In the genomic region with DNA sequence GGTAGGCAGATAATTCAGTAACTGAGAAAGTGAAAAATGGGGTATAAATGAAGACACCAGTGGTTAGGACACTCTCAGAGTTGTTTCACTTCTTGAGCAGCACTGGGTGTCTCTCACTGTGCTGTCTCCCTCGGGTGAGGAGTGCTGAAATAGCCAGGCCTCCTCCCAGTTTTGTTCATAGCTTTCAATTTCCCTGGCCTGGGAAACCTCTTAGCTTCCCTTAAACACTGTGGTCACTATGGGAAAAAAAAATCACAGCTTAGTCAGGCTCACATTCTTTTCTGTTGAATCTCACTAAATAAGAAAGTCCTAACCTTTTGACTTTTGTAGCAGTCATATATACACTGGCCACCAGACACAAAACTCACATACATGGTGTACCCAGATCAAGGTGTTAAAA, we compare ENCODE assay signal across 24 mouse cellular contexts. TPM values are rescaled to one million over a fixed set of nuclear protein-coding genes. Genes with fewer than 3 reads are reported as not detected.
A peak's percentile ranks its signal among the peaks of the same experiment; 100 is the strongest.
DNase-seq lines count a peak whose midpoint lies in the region; ATAC-seq lines count a peak whose summit lies in the region.
"Had no signal": no experiment of that assay in that cellular context is flagged by ENCODE, and none has a peak within 500 bp of the region (broad histone marks: within the 10 kb centered on the region; RNA-seq: fewer than 3 reads in every experiment).

Gene Ifi205, minus strand, starts transcription at position 113 of the 400 bp plus-strand sequence.

- no peak within 1 kb of the TSS for H3K4me3 ChIP-seq in midbrain, embryonic 11.5 days (ENCODE audit: low read depth, low read length)
- H3K4me3 ChIP-seq in midbrain, embryonic 13.5 days (replicated peaks) = no peak within 1 kb of the TSS
- H3K4me3 ChIP-seq: embryonic facial prominence, embryonic 12.5 days; forebrain, embryonic 15.5 days; hindbrain, embryonic 12.5 days; liver, embryonic 13.5 days; neural tube, embryonic 15.5 days had no signal

- H3K36me3 ChIP-seq in midbrain, embryonic 11.5 days (ENCODE audit: control insufficient read depth, insufficient read depth, low read length) = no peaks in the 10 kb centered on the region
- no peaks in the 10 kb centered on the region for H3K36me3 ChIP-seq in midbrain, embryonic 13.5 days
- H3K36me3 ChIP-seq: embryonic facial prominence, embryonic 12.5 days; forebrain, embryonic 15.5 days; hindbrain, embryonic 12.5 days; liver, embryonic 13.5 days; neural tube, embryonic 15.5 days had no signal

- no peak within 1 kb of the TSS for H3K4me2 ChIP-seq in midbrain, embryonic 11.5 days
- no peak within 1 kb of the TSS for H3K4me2 ChIP-seq in midbrain, embryonic 13.5 days (replicated peaks)
- H3K4me2 ChIP-seq: embryonic facial prominence, embryonic 12.5 days; forebrain, embryonic 15.5 days; hindbrain, embryonic 12.5 days; liver, embryonic 13.5 days; lung, embryonic 14.5 days; neural tube, embryonic 15.5 days had no signal

- H3K27me3 ChIP-seq in midbrain, embryonic 11.5 days (ENCODE audit: control insufficient read depth, insufficient read depth, low read length) = no peaks in the 10 kb centered on the region
- H3K27me3 ChIP-seq in midbrain, embryonic 13.5 days = no peaks in the 10 kb centered on the region
- H3K27me3 ChIP-seq: embryonic facial prominence, embryonic 12.5 days; forebrain, embryonic 15.5 days; hindbrain, embryonic 12.5 days; liver, embryonic 13.5 days; neural tube, embryonic 15.5 days had no signal

- DNase-seq in heart, adult 11 months = peak; percentile 97
- DNase-seq in heart, postnatal 4 days = no peak
- DNase-seq in midbrain, embryonic 11.5 days (ENCODE audit: low spot score, missing footprints) = no peak
- peak; percentile 18 to 28 for DNase-seq in gastrocnemius, postnatal 36 days
- DNase-seq in skeletal muscle tissue, adult 2 months (ENCODE audit: low read depth, low spot score) = peak; percentile 73
- no peak for DNase-seq in neural tube, embryonic 10.5 days (ENCODE audit: extremely low spot score, low spot score)
- DNase-seq in cerebellum, postnatal 4 days (ENCODE audit: low spot score in 2 of 2) = no peak
- DNase-seq: cerebellum, adult 2 months; kidney, postnatal 36 days; layer of hippocampus, adult 9-11 months; liver, embryonic 13.5 days; lung, embryonic 14.5 days; lung, postnatal 36 days; midbrain, embryonic 14.5 days had no signal

- 0 out of 2 replicates have a peak, but pooled peaks have one; percentile 22 for ATAC-seq in midbrain, embryonic 11.5 days (ENCODE audit: low FRiP score)
- ATAC-seq in midbrain, embryonic 13.5 days = no peak
- ATAC-seq: forebrain, embryonic 15.5 days had no signal

- intact Hi-C loops in gastrocnemius, postnatal 36 days (cut with DNase I) = no loop called here

- H3K4me1 ChIP-seq in midbrain, embryonic 11.5 days (ENCODE audit: control insufficient read depth, insufficient read depth, low read length) = no peaks in the 10 kb centered on the region
- H3K4me1 ChIP-seq in midbrain, embryonic 13.5 days (replicated peaks) = no peaks in the 10 kb centered on the region
- H3K4me1 ChIP-seq: embryonic facial prominence, embryonic 12.5 days; forebrain, embryonic 15.5 days; hindbrain, embryonic 12.5 days; liver, embryonic 13.5 days; neural tube, embryonic 15.5 days had no signal

- no peak within 1 kb of the TSS for H3K27ac ChIP-seq in midbrain, embryonic 11.5 days (ENCODE audit: low read depth, low read length)
- H3K27ac ChIP-seq in midbrain, embryonic 13.5 days = no peak within 1 kb of the TSS
- H3K27ac ChIP-seq: embryonic facial prominence, embryonic 12.5 days; forebrain, embryonic 15.5 days; hindbrain, embryonic 12.5 days; liver, embryonic 13.5 days; neural tube, embryonic 15.5 days; stomach, postnatal 0 days had no signal

- no peaks in the 10 kb centered on the region for H3K9me3 ChIP-seq in midbrain, embryonic 11.5 days (ENCODE audit: control insufficient read depth, low read length)
- H3K9me3 ChIP-seq in midbrain, embryonic 13.5 days = no peaks in the 10 kb centered on the region
- H3K9me3 ChIP-seq: embryonic facial prominence, embryonic 12.5 days; forebrain, embryonic 15.5 days; hindbrain, embryonic 12.5 days; liver, embryonic 13.5 days; neural tube, embryonic 15.5 days had no signal

- H3K9ac ChIP-seq in midbrain, embryonic 11.5 days (ENCODE audit: low read length) = no peak within 1 kb of the TSS
- no peak within 1 kb of the TSS for H3K9ac ChIP-seq in midbrain, embryonic 13.5 days (replicated peaks)
- H3K9ac ChIP-seq: embryonic facial prominence, embryonic 12.5 days; forebrain, embryonic 15.5 days; hindbrain, embryonic 12.5 days; liver, embryonic 13.5 days; lung, embryonic 14.5 days; neural tube, embryonic 15.5 days had no signal

- 59% methylated on average over 1 of the region's 1 CpGs for WGBS in midbrain, embryonic 11.5 days
- 60% methylated on average over 1 of the region's 1 CpGs for WGBS in midbrain, embryonic 13.5 days

RNA-seq across cellular contexts. Expression of gene Ifi205, which starts in this region (rescaled TPM):
- total RNA-seq in heart, postnatal 4 days (2021) = under 1 TPM in 1 of 2 experiments, not detected in 1; 0.33 TPM
- not detected in 2 replicates for polyA plus RNA-seq in midbrain, embryonic 11.5 days (2014; fragmentation: Nextera tagmentation; extraction: Ambion mirVana)
- not detected in 2 replicates for polyA plus RNA-seq in midbrain, embryonic 13.5 days (2015; fragmentation: Nextera tagmentation; extraction: Ambion mirVana)
- total RNA-seq in gastrocnemius, postnatal 36 days (2021) = 1 to 10 TPM; 6.5 to 8.5 TPM
- total RNA-seq: left cerebral cortex, adult 8-10 months had no signal
- polyA plus RNA-seq: C2C12; cerebellum, adult 2 months; embryonic facial prominence, embryonic 12.5 days; forebrain, embryonic 15.5 days; hindbrain, embryonic 12.5 days; kidney, embryonic 14.5 days; limb, embryonic 11.5 days; neural tube, embryonic 15.5 days had no signal

Comparison
In these comparisons a context has a peak if more than half of its experiments do, and no peak if none do; other contexts are left out.
1. RNA of gene Ifi205 (total RNA-seq): 6.5 to 8.5 TPM in gastrocnemius, postnatal 36 days; 0.33 TPM in heart, postnatal 4 days; every median in the first group is over 4 times any median in the second.
2. DNase-seq: peak in heart, adult 11 months (single experiment), gastrocnemius, postnatal 36 days (2 of 2) and skeletal muscle tissue, adult 2 months (single experiment); none in heart, postnatal 4 days (single experiment), midbrain, embryonic 11.5 days (single experiment), neural tube, embryonic 10.5 days (single experiment) and cerebellum, postnatal 4 days (0 of 2).
3. Peak in ATAC-seq in midbrain, embryonic 11.5 days; RNA of the gene not detected or under 1 TPM.